Mouse (Mus musculus): ENCODE measurements around the gene Gatd1. TPM values are rescaled to one million over a fixed set of nuclear protein-coding genes. Genes with fewer than 3 reads are reported as not detected.

Gene Gatd1
- polyA plus RNA-seq, 1 experiment from 2014 or later = 30.2 TPM

GRCm38 (mm10) chr7:141374399-141374798 is 39.5 kb downstream of the Gatd1 start:
- ATAC-seq (ENCODE audit: insufficient number of reproducible peaks, insufficient read depth, low FRiP score, low read depth) = no peak
- no peak overlapping the region for H3K4me2 ChIP-seq (ENCODE audit: low read length)
- H3K9me3 ChIP-seq (ENCODE audit: control insufficient read depth, low read length) = no peaks in the 10 kb centered on the region
- H3K4me3 ChIP-seq (ENCODE audit: control insufficient read depth in 1 of 2, insufficient read depth in 1 of 2, low read depth in 1 of 2, low read length in 2 of 2) = no peak overlapping the region
- no peaks in the 10 kb centered on the region for H3K4me1 ChIP-seq (ENCODE audit: control insufficient read depth in 2 of 2, insufficient read depth in 2 of 2, low read length in 2 of 2)
- H3K36me3 ChIP-seq (ENCODE audit: control insufficient read depth, insufficient read depth, low read length) = no peaks in the 10 kb centered on the region
- no peak overlapping the region for H3K27ac ChIP-seq (replicated peaks in 1 of 2; ENCODE audit: control insufficient read depth in 1 of 2, insufficient read depth in 1 of 2, low read depth in 2 of 2, low read length in 2 of 2)
- H3K9ac ChIP-seq (ENCODE audit: low read length) = no peak overlapping the region
- H3K27me3 ChIP-seq (ENCODE audit: control insufficient read depth, insufficient read depth, low read length) = no peaks in the 10 kb centered on the region

DNA sequence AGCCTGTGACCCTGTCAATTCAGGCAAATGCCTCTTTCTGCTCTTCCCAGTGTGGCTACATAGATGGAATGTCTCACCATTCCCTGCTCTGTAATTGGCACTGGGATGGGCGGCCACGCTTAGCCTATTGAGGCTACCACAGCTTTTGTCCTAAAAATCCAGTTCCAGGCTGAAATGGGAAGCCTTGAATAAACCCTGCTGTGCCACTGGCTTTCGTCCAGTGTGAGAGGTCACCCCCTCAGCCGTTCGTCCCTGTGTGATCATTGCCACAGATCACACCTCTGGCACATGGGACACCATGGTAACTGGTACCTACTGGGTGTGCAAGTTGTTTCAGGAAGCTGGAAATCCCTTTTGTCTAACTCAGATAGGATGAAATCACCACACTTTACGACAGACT is 40.3 kb downstream of the Gatd1 start:
- Histone ChIP-seq H3K27me3 (ENCODE audit: control insufficient read depth, insufficient read depth, low read length) (no peaks in the 10 kb centered on the region), H3K4me3 (ENCODE audit: control insufficient read depth in 1 of 2, insufficient read depth in 1 of 2, low read depth in 1 of 2, low read length in 2 of 2) (no peak overlapping the region), H3K27ac (replicated peaks in 1 of 2; ENCODE audit: control insufficient read depth in 1 of 2, insufficient read depth in 1 of 2, low read depth in 2 of 2, low read length in 2 of 2) (no peak overlapping the region), H3K4me1 (ENCODE audit: control insufficient read depth in 2 of 2, insufficient read depth in 2 of 2, low read length in 2 of 2) (no peaks in the 10 kb centered on the region), H3K9ac (ENCODE audit: low read length) (no peak overlapping the region), H3K4me2 (ENCODE audit: low read length) (no peak overlapping the region), H3K9me3 (ENCODE audit: control insufficient read depth, low read length) (no peaks in the 10 kb centered on the region), H3K36me3 (ENCODE audit: control insufficient read depth, insufficient read depth, low read length) (no peaks in the 10 kb centered on the region)
- WGBS = 61% methylated on average over 6 of the region's 6 CpGs
- ATAC-seq (ENCODE audit: insufficient number of reproducible peaks, insufficient read depth, low FRiP score, low read depth) = no peak

DNA sequence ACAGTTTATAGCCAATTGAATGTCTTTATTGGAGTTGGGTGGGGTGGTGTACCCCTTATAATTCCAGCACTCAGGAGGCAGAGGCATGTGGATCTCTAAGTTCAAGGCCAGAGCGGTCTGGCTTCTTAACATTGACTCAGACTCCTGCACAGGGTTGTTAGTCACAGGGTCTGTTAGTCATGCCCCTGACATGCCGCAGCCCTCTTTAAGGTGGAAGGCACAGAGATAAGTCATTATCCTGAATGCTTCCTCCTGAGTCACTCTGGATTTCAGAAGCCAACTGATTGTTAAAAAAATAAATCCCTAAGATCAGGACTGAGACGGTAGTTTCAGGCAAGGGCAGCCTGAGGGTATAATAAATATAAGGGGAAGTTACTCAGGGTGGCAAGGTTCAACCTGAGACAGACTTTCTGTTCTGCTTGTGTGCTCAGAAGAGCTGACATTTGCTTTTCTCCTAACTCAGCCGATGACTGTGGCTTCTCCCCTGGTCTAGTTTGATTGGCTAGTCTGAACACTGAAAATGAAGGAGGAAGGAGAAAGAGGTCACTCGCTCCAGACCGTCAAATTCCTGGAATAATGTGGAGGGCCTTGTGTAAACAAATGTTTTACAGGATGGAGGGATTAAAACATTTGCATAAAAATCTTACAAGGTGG is 41.9 kb downstream of the Gatd1 start:
- 45% methylated on average over 6 of the region's 6 CpGs for WGBS

DNA sequence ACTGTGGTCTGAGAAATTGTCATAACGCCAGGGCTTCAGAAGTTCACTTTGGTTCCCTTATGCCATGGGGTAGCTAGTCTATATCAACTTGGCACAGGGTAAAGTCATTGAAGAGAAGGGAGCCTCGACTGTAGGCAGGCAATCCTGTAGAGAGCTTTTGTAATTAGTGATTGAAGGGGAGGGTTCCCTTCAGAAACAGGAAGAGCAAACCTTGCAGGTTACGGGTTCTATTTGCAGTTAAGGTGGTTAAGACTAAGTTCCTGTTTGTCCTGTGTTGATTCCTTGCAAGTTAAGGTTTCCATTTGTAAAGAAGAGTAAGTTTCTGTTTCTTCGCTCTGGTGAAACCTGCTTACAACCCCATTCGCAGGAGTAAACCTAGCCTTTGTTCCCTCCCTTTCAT is 44.0 kb downstream of the Gatd1 start:
- H3K27ac ChIP-seq (replicated peaks in 1 of 2; ENCODE audit: control insufficient read depth in 1 of 2, insufficient read depth in 1 of 2, low read depth in 2 of 2, low read length in 2 of 2) = no peak overlapping the region
- 0 out of 2 replicates have a peak, but pooled peaks cover 5% of the 10 kb centered on the region for H3K27me3 ChIP-seq (ENCODE audit: control insufficient read depth, insufficient read depth, low read length)
- H3K9ac ChIP-seq (ENCODE audit: low read length) = no peak overlapping the region
- H3K4me3 ChIP-seq (ENCODE audit: control insufficient read depth in 1 of 2, insufficient read depth in 1 of 2, low read depth in 1 of 2, low read length in 2 of 2) = no peak overlapping the region
- H3K4me1 ChIP-seq (ENCODE audit: control insufficient read depth in 2 of 2, insufficient read depth in 2 of 2, low read length in 2 of 2) = no peaks in the 10 kb centered on the region
- WGBS = 69% methylated on average over 5 of the region's 5 CpGs
- H3K4me2 ChIP-seq (ENCODE audit: low read length) = no peak overlapping the region
- no peaks in the 10 kb centered on the region for H3K9me3 ChIP-seq (ENCODE audit: control insufficient read depth, low read length)
- no peaks in the 10 kb centered on the region for H3K36me3 ChIP-seq (ENCODE audit: control insufficient read depth, insufficient read depth, low read length)
- no peak for ATAC-seq (ENCODE audit: insufficient number of reproducible peaks, insufficient read depth, low FRiP score, low read depth)

More for the DNA sequence above, 41.9 kb downstream of the Gatd1 start:
- no peak overlapping the region for H3K9ac ChIP-seq (ENCODE audit: low read length)
- ATAC-seq (ENCODE audit: insufficient number of reproducible peaks, insufficient read depth, low FRiP score, low read depth) = no peak
- H3K36me3 ChIP-seq (ENCODE audit: control insufficient read depth, insufficient read depth, low read length) = no peaks in the 10 kb centered on the region
- H3K9me3 ChIP-seq (ENCODE audit: control insufficient read depth, low read length) = no peaks in the 10 kb centered on the region
- no peak overlapping the region for H3K27ac ChIP-seq (replicated peaks in 1 of 2; ENCODE audit: control insufficient read depth in 1 of 2, insufficient read depth in 1 of 2, low read depth in 2 of 2, low read length in 2 of 2)
- H3K4me2 ChIP-seq (ENCODE audit: low read length) = no peak overlapping the region
- no peaks in the 10 kb centered on the region for H3K27me3 ChIP-seq (ENCODE audit: control insufficient read depth, insufficient read depth, low read length)
- no peaks in the 10 kb centered on the region for H3K4me1 ChIP-seq (ENCODE audit: control insufficient read depth in 2 of 2, insufficient read depth in 2 of 2, low read length in 2 of 2)
- no peak overlapping the region for H3K4me3 ChIP-seq (ENCODE audit: control insufficient read depth in 1 of 2, insufficient read depth in 1 of 2, low read depth in 1 of 2, low read length in 2 of 2)

DNA sequence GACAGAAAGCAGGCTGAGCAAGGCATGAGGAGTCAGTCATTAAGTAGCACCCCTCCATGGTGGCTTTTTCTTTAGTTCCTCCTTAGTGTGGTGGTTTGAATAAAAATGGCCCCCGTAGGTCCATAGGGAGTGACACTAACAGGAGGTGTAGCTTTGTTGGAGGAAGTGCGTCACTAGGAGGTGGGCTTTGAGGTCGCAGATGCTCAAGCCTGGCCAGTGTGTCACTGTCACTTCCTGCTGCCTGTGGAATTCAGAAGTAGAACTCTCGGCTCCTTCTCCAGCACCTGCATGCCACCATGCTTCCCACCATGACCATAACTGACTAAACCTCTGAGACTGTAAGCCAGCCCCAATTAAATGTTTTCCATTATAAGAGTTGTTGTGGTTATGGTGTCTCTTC is 46.6 kb downstream of the Gatd1 start:
- ATAC-seq (ENCODE audit: insufficient number of reproducible peaks, insufficient read depth, low FRiP score, low read depth) = no peak
- WGBS = 79% methylated on average over 4 of the region's 4 CpGs

DNA sequence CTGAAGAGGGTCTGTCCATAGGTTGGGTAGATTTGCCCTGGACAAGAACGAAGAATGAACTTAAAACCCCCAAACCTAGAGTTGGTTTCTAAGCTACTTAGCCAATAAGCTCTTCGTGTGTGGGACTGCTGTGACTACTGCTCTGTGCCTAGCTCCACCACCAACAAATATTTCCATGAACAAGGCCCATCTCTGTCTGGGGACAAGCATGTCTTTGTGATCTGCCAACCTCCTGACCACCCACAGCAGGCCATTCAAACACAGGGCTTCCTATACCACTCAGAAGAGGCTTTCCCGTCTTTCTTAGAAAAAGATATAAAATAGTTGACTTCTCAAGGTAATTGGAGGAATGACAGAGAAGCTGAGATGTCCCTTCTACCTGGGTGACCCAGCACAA is 48.9 kb downstream of the Gatd1 start:
- no peaks in the 10 kb centered on the region for H3K9me3 ChIP-seq (ENCODE audit: control insufficient read depth, low read length)
- H3K4me1 ChIP-seq (ENCODE audit: control insufficient read depth in 2 of 2, insufficient read depth in 2 of 2, low read length in 2 of 2) = no peaks in the 10 kb centered on the region
- ATAC-seq (ENCODE audit: insufficient number of reproducible peaks, insufficient read depth, low FRiP score, low read depth) = no peak
- no peak overlapping the region for H3K9ac ChIP-seq (ENCODE audit: low read length)
- no peak overlapping the region for H3K4me2 ChIP-seq (ENCODE audit: low read length)
- H3K27ac ChIP-seq (replicated peaks in 1 of 2; ENCODE audit: control insufficient read depth in 1 of 2, insufficient read depth in 1 of 2, low read depth in 2 of 2, low read length in 2 of 2) = no peak overlapping the region
- H3K4me3 ChIP-seq (ENCODE audit: control insufficient read depth in 1 of 2, insufficient read depth in 1 of 2, low read depth in 1 of 2, low read length in 2 of 2) = no peak overlapping the region
- H3K36me3 ChIP-seq (ENCODE audit: control insufficient read depth, insufficient read depth, low read length) = no peaks in the 10 kb centered on the region
- peaks cover 32% of the 10 kb centered on the region for H3K27me3 ChIP-seq (ENCODE audit: control insufficient read depth, insufficient read depth, low read length)
- WGBS = 53% methylated on average over 3 of the region's 3 CpGs

More for the DNA sequence above, 46.6 kb downstream of the Gatd1 start:
- Histone ChIP-seq H3K27me3 (ENCODE audit: control insufficient read depth, insufficient read depth, low read length) (peaks cover 13% of the 10 kb centered on the region), H3K27ac (replicated peaks in 1 of 2; ENCODE audit: control insufficient read depth in 1 of 2, insufficient read depth in 1 of 2, low read depth in 2 of 2, low read length in 2 of 2) (no peak overlapping the region), H3K36me3 (ENCODE audit: control insufficient read depth, insufficient read depth, low read length) (no peaks in the 10 kb centered on the region), H3K9ac (ENCODE audit: low read length) (no peak overlapping the region), H3K4me2 (ENCODE audit: low read length) (no peak overlapping the region), H3K4me1 (ENCODE audit: control insufficient read depth in 2 of 2, insufficient read depth in 2 of 2, low read length in 2 of 2) (no peaks in the 10 kb centered on the region), H3K9me3 (ENCODE audit: control insufficient read depth, low read length) (no peaks in the 10 kb centered on the region), H3K4me3 (ENCODE audit: control insufficient read depth in 1 of 2, insufficient read depth in 1 of 2, low read depth in 1 of 2, low read length in 2 of 2) (no peak overlapping the region)

GRCm38 (mm10) chr7:141364349-141365048 is 49.4 kb downstream of the Gatd1 start:
- ATAC-seq (ENCODE audit: insufficient number of reproducible peaks, insufficient read depth, low FRiP score, low read depth) = no peak
- H3K27me3 ChIP-seq (ENCODE audit: control insufficient read depth, insufficient read depth, low read length) = peaks cover 33% of the 10 kb centered on the region
- H3K4me2 ChIP-seq (ENCODE audit: low read length) = no peak overlapping the region
- no peak overlapping the region for H3K27ac ChIP-seq (replicated peaks in 1 of 2; ENCODE audit: control insufficient read depth in 1 of 2, insufficient read depth in 1 of 2, low read depth in 2 of 2, low read length in 2 of 2)
- H3K4me3 ChIP-seq (ENCODE audit: control insufficient read depth in 1 of 2, insufficient read depth in 1 of 2, low read depth in 1 of 2, low read length in 2 of 2) = no peak overlapping the region
- no peak overlapping the region for H3K9ac ChIP-seq (ENCODE audit: low read length)
- no peaks in the 10 kb centered on the region for H3K9me3 ChIP-seq (ENCODE audit: control insufficient read depth, low read length)
- WGBS = 61% methylated on average over 5 of the region's 5 CpGs
- no peaks in the 10 kb centered on the region for H3K36me3 ChIP-seq (ENCODE audit: control insufficient read depth, insufficient read depth, low read length)
- no peaks in the 10 kb centered on the region for H3K4me1 ChIP-seq (ENCODE audit: control insufficient read depth in 2 of 2, insufficient read depth in 2 of 2, low read length in 2 of 2)

GRCm38 (mm10) chr7:141363752-141364125 is 50.2 kb downstream of the Gatd1 start:
- no peak overlapping the region for H3K27ac ChIP-seq (replicated peaks in 1 of 2; ENCODE audit: control insufficient read depth in 1 of 2, insufficient read depth in 1 of 2, low read depth in 2 of 2, low read length in 2 of 2)
- peaks cover 35% of the 10 kb centered on the region for H3K27me3 ChIP-seq (ENCODE audit: control insufficient read depth, insufficient read depth, low read length)
- H3K4me1 ChIP-seq (ENCODE audit: control insufficient read depth in 2 of 2, insufficient read depth in 2 of 2, low read length in 2 of 2) = no peaks in the 10 kb centered on the region
- no peak overlapping the region for H3K4me2 ChIP-seq (ENCODE audit: low read length)
- no peak for ATAC-seq (ENCODE audit: insufficient number of reproducible peaks, insufficient read depth, low FRiP score, low read depth)
- WGBS = 56% methylated on average over 2 of the region's 2 CpGs
- no peaks in the 10 kb centered on the region for H3K9me3 ChIP-seq (ENCODE audit: control insufficient read depth, low read length)
- H3K4me3 ChIP-seq (ENCODE audit: control insufficient read depth in 1 of 2, insufficient read depth in 1 of 2, low read depth in 1 of 2, low read length in 2 of 2) = no peak overlapping the region
- no peaks in the 10 kb centered on the region for H3K36me3 ChIP-seq (ENCODE audit: control insufficient read depth, insufficient read depth, low read length)
- no peak overlapping the region for H3K9ac ChIP-seq (ENCODE audit: low read length)

Measured in heart, embryonic 14.5 days (tissue).